Mouse (Mus musculus) lung, embryonic 16.5 days (tissue): Measurements from ENCODE around the gene Pcdh8. TPM values are rescaled to one million over a fixed set of nuclear protein-coding genes. Genes with fewer than 3 reads are reported as not detected.
A peak's percentile ranks its signal among the peaks of the same experiment; 100 is the strongest.

Source experiments
- ATAC-seq: fragments of 200-750 bp; cut with Nextera tagmentation; 2 replicates; pipeline ENCODE4 v1.8.0; 2017; ENCODE audit warnings: low read depth, mild to moderate bottlenecking, moderate library complexity
- H3K27ac ChIP-seq: fragments of 300-500 bp; sonication (generic); 2 replicates; pipeline ENCODE4 v1.5.1; 2014; ENCODE audit warnings: mild to moderate bottlenecking, control low read depth, low read length
- H3K27me3 ChIP-seq: fragments of 300-500 bp; sonication (generic); 2 replicates; pipeline ENCODE4 v1.6.1; 2014; ENCODE audit warnings: low read depth, low read length, mixed read lengths; ENCODE audit not compliant: control insufficient read depth, insufficient read depth
- H3K36me3 ChIP-seq: fragments of 300-500 bp; sonication (generic); 2 replicates; pipeline ENCODE4 v1.6.1; 2014; ENCODE audit warnings: low read length; ENCODE audit not compliant: control insufficient read depth, insufficient read depth
- H3K4me1 ChIP-seq: fragments of 300-500 bp; sonication (generic); replicated peaks from 2 replicates; pipeline ENCODE4 v1.6.1; 2014; ENCODE audit warnings: low read length, mixed read lengths; ENCODE audit not compliant: control insufficient read depth, insufficient read depth
- H3K4me2 ChIP-seq: fragments of 300-500 bp; sonication (generic); 2 replicates; pipeline ENCODE4 v1.6.1; 2014; ENCODE audit warnings: low read depth, low read length, control low read depth
- H3K4me3 ChIP-seq: fragments of 300-500 bp; sonication (generic); 2 replicates; pipeline ENCODE4 v1.5.1; 2014; ENCODE audit warnings: mild to moderate bottlenecking, low read length, control low read depth
- H3K9ac ChIP-seq: fragments of 300-500 bp; sonication (generic); 2 replicates; pipeline ENCODE4 v1.6.1; 2014; ENCODE audit warnings: low read length, control low read depth
- H3K9me3 ChIP-seq: fragments of 300-500 bp; sonication (generic); 2 replicates; pipeline ENCODE4 v1.6.1; 2016; ENCODE audit warnings: low read length; ENCODE audit not compliant: control insufficient read depth
- WGBS: fragments of 180-500 bp; shearing (Covaris S2); extraction: QIAGEN DNeasy Blood & Tissue Kit; methylation state at CpG from one replicate; pipeline ENCODE4 v1.1.7; 2014; 5-methylcytosine and 5-hydroxymethylcytosine counted together
- polyA plus RNA-seq: library from polyadenylated mRNA; unstranded; fragments of >200 nt; fragmentation: Nextera tagmentation; extraction: Ambion mirVana; gene quantifications from 2 replicates; pipeline ENCODE4 v1.2.1, GENCODE M21; 2015

Pcdh8 gene
- polyA plus RNA-seq, 1 experiment from 2014 or later = not detected

GRCm38 (mm10) chr14:79779841-79780240 lies 8.7 kb upstream of the Pcdh8 start:
- H3K27me3 ChIP-seq = peaks cover 6% of the 10 kb centered on the region
- no peak overlapping the region for H3K27ac ChIP-seq
- ATAC-seq = no peak
- H3K9ac ChIP-seq = no peak overlapping the region
- no peak overlapping the region for H3K4me2 ChIP-seq
- no peaks in the 10 kb centered on the region for H3K9me3 ChIP-seq
- H3K4me1 ChIP-seq = no peaks in the 10 kb centered on the region
- WGBS = 49% methylated on average over 4 of the region's 4 CpGs
- no peak overlapping the region for H3K4me3 ChIP-seq
- no peaks in the 10 kb centered on the region for H3K36me3 ChIP-seq

GRCm38 (mm10) chr14:79773425-79774391 lies 2.6 kb upstream of the Pcdh8 start:
- WGBS = 1% methylated on average over 44 of the region's 44 CpGs
- peak overlapping the region; percentile 41 for H3K4me3 ChIP-seq
- no peak overlapping the region for H3K9ac ChIP-seq
- H3K4me1 ChIP-seq = peaks cover 20% of the 10 kb centered on the region
- no peaks in the 10 kb centered on the region for H3K36me3 ChIP-seq
- peak overlapping the region; percentile 54 for H3K4me2 ChIP-seq
- no peak for ATAC-seq
- peaks cover 63% of the 10 kb centered on the region for H3K27me3 ChIP-seq
- no peaks in the 10 kb centered on the region for H3K9me3 ChIP-seq
- no peak overlapping the region for H3K27ac ChIP-seq

- no peak overlapping the region for H3K9ac ChIP-seq
- no peaks in the 10 kb centered on the region for H3K9me3 ChIP-seq
- H3K27me3 ChIP-seq = peaks cover 79% of the 10 kb centered on the region
- peaks cover 20% of the 10 kb centered on the region for H3K4me1 ChIP-seq
- H3K36me3 ChIP-seq = no peaks in the 10 kb centered on the region
- 5% methylated on average over 20 of the region's 20 CpGs for WGBS
- peak overlapping the region; percentile 61 for H3K4me2 ChIP-seq
- H3K27ac ChIP-seq = no peak overlapping the region
- no peak for ATAC-seq
- peak overlapping the region; percentile 44 for H3K4me3 ChIP-seq
Measured at GRCm38 (mm10) chr14:79771802-79772511, 845 bp upstream of the Pcdh8 start.

- peak overlapping the region; percentile 44 for H3K4me3 ChIP-seq
- no peak overlapping the region for H3K27ac ChIP-seq
- H3K4me1 ChIP-seq = peaks cover 20% of the 10 kb centered on the region
- H3K36me3 ChIP-seq = no peaks in the 10 kb centered on the region
- H3K4me2 ChIP-seq = peak overlapping the region; percentile 61
- WGBS = 2% methylated on average over 62 of the region's 62 CpGs
- no peaks in the 10 kb centered on the region for H3K9me3 ChIP-seq
- H3K27me3 ChIP-seq = peaks cover 86% of the 10 kb centered on the region
- peak; percentile 3; the same call in 1 of the 2 replicates for ATAC-seq
- H3K9ac ChIP-seq = no peak overlapping the region
Measured at GRCm38 (mm10) chr14:79770306-79771093, 612 bp downstream of the Pcdh8 start.

GRCm38 (mm10) chr14:79769618-79770017 lies 1.5 kb downstream of the Pcdh8 start:
- Histone ChIP-seq H3K9me3 (no peaks in the 10 kb centered on the region), H3K4me1 (peaks cover 20% of the 10 kb centered on the region), H3K27me3 (peaks cover 78% of the 10 kb centered on the region), H3K4me3 (peak overlapping the region; percentile 44), H3K27ac (no peak overlapping the region), H3K36me3 (no peaks in the 10 kb centered on the region), H3K4me2 (peak overlapping the region; percentile 61), H3K9ac (no peak overlapping the region)
- WGBS = under 1% methylated on average over 46 of the region's 46 CpGs
- ATAC-seq = peak; percentile 57

GRCm38 (mm10) chr14:79768996-79769395 lies 2.1 kb downstream of the Pcdh8 start:
- 4% methylated on average over 30 of the region's 30 CpGs for WGBS
- H3K4me3 ChIP-seq = no peak overlapping the region
- H3K27ac ChIP-seq = no peak overlapping the region
- ATAC-seq = no peak
- no peaks in the 10 kb centered on the region for H3K9me3 ChIP-seq
- no peaks in the 10 kb centered on the region for H3K36me3 ChIP-seq
- peaks cover 20% of the 10 kb centered on the region for H3K4me1 ChIP-seq
- H3K9ac ChIP-seq = no peak overlapping the region
- H3K4me2 ChIP-seq = no peak overlapping the region
- H3K27me3 ChIP-seq = peaks cover 74% of the 10 kb centered on the region

GRCm38 (mm10) chr14:79768076-79768830 lies 2.9 kb downstream of the Pcdh8 start:
- H3K4me2 ChIP-seq = peak overlapping the region; percentile 17; the same call in 1 of the 2 replicates

GRCm38 (mm10) chr14:79767601-79768000 lies 3.5 kb downstream of the Pcdh8 start:
- Histone ChIP-seq H3K36me3 (no peaks in the 10 kb centered on the region), H3K4me1 (peaks cover 17% of the 10 kb centered on the region), H3K4me2 (no peak overlapping the region), H3K9ac (no peak overlapping the region), H3K4me3 (no peak overlapping the region), H3K27me3 (peaks cover 60% of the 10 kb centered on the region), H3K9me3 (no peaks in the 10 kb centered on the region), H3K27ac (no peak overlapping the region)
- 14% methylated on average over 11 of the region's 11 CpGs for WGBS
- no peak for ATAC-seq

More at GRCm38 (mm10) chr14:79768076-79768830, 2.9 kb downstream of the Pcdh8 start:
- ATAC-seq = no peak
- Histone ChIP-seq H3K27me3 (peaks cover 67% of the 10 kb centered on the region), H3K4me1 (peaks cover 17% of the 10 kb centered on the region), H3K27ac (no peak overlapping the region), H3K9ac (no peak overlapping the region), H3K4me3 (peak overlapping the region; percentile 15; the same call in 1 of the 2 replicates), H3K9me3 (no peaks in the 10 kb centered on the region), H3K36me3 (no peaks in the 10 kb centered on the region)
- 2% methylated on average over 40 of the region's 59 CpGs for WGBS
